Mouse (Mus musculus): ENCODE measurements around the gene Akap2. TPM values are rescaled to one million over a fixed set of nuclear protein-coding genes. Genes with fewer than 3 reads are reported as not detected.

Gene Akap2
- total and polyA plus RNA-seq, 2 experiments from 2014 or later: 11.5 to 37.7 TPM

DNA sequence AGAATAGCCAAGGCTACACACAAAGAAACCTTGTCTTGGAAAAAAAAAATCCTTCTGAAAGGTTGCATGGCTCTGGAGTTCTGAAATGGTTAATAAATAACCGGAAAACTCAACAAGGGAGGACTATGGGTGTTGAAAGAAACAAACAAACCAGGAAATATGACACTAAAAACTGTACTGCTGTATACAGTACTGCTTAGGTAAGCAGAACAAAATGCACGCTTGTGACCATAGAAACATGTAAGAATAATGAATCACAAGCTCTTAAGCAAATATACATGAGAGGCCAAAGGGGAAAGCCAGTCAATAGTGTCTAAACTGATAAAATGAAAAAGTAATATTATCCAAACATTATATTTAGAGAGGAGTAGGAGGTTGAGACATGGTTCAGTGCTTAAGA, 97.9 kb downstream of the Akap2 start:
- no peak for ATAC-seq
- Histone ChIP-seq H3K9ac (replicated peaks; ENCODE audit: low read length) (no peak overlapping the region), H3K27me3 (ENCODE audit: insufficient read depth, low read length) (no peaks in the 10 kb centered on the region), H3K27ac (no peak overlapping the region), H3K4me2 (ENCODE audit: low read depth, low read length) (no peak overlapping the region), H3K4me1 (ENCODE audit: insufficient read depth, low read length) (no peaks in the 10 kb centered on the region), H3K36me3 (ENCODE audit: insufficient read depth, low read length) (no peaks in the 10 kb centered on the region), H3K9me3 (ENCODE audit: low read length) (no peaks in the 10 kb centered on the region), H3K4me3 (ENCODE audit: low read length) (no peak overlapping the region)
- WGBS: 82% methylated on average over 2 of the region's 2 CpGs
- TF ChIP-seq CTCF (IDR thresholded peaks at IDR 0.05; ENCODE audit: low read depth): no peak
- DNase-seq (ENCODE audit: low spot score): no peak

DNA sequence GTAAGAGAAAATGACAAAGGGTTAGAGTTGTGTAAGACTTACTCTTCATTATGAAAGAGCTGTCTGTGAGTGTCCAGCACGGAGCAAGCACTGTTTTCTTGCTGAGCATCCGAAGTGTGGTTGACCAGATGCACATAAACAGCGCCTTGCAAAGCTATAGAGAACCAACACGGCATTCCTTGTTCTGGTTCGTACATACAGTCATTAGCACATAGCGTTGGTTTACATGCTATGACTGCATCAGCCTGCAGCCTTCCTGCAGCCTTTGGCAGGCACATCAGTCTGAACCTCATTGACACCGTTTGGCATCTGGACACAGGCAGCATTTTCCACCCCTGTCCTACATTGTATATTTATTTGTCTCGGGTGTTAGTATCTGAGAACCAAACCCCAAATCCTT, 98.7 kb downstream of the Akap2 start:
- Histone ChIP-seq H3K9ac (replicated peaks; ENCODE audit: low read length) (no peak overlapping the region), H3K36me3 (ENCODE audit: insufficient read depth, low read length) (no peaks in the 10 kb centered on the region), H3K27ac (no peak overlapping the region), H3K4me2 (ENCODE audit: low read depth, low read length) (no peak overlapping the region), H3K4me3 (ENCODE audit: low read length) (no peak overlapping the region), H3K4me1 (ENCODE audit: insufficient read depth, low read length) (no peaks in the 10 kb centered on the region), H3K9me3 (ENCODE audit: low read length) (no peaks in the 10 kb centered on the region), H3K27me3 (ENCODE audit: insufficient read depth, low read length) (no peaks in the 10 kb centered on the region)
- DNase-seq (ENCODE audit: low spot score): no peak
- WGBS: 90% methylated on average over 8 of the region's 8 CpGs
- no peak for TF ChIP-seq CTCF (IDR thresholded peaks at IDR 0.05; ENCODE audit: low read depth)
- ATAC-seq: no peak

DNA sequence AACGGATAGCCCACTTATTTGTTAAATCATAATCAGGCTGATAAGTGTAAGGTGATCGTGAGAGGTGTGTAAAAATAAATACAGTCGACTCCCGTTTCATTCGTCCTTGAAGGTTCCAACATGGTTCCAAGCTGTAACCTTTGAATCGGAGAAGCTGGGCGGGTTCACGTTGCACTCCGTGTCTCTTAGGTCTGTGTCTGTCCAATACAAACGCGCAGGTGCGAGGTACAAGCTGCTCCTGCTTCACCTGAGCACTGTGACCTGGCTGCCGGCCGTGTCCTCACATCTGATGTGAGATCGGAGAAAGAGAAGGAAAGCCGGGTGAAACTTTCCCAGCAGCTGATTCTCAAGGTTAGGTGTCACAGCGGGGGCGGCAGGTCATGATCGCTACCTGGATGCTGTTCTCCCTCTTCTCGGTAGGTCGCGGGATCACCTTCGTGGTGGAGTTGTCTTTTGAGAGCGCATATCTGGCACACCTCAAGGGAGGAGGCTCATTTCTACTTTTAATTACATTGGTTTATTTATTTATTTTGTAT, 103.5 kb downstream of the Akap2 start:
- Histone ChIP-seq H3K4me3 (ENCODE audit: low read length) (no peak overlapping the region), H3K27ac (no peak overlapping the region), H3K36me3 (ENCODE audit: insufficient read depth, low read length) (no peaks in the 10 kb centered on the region), H3K9me3 (ENCODE audit: low read length) (no peaks in the 10 kb centered on the region), H3K4me2 (ENCODE audit: low read depth, low read length) (no peak overlapping the region), H3K27me3 (ENCODE audit: insufficient read depth, low read length) (no peaks in the 10 kb centered on the region), H3K9ac (replicated peaks; ENCODE audit: low read length) (no peak overlapping the region), H3K4me1 (ENCODE audit: insufficient read depth, low read length) (peaks cover 11% of the 10 kb centered on the region; the same call in 1 of the 2 replicates)
- ATAC-seq (no peak), DNase-seq (ENCODE audit: low spot score) (no peak)
- WGBS: 91% methylated on average over 24 of the region's 24 CpGs
- no peak for TF ChIP-seq CTCF (IDR thresholded peaks at IDR 0.05; ENCODE audit: low read depth)

DNA sequence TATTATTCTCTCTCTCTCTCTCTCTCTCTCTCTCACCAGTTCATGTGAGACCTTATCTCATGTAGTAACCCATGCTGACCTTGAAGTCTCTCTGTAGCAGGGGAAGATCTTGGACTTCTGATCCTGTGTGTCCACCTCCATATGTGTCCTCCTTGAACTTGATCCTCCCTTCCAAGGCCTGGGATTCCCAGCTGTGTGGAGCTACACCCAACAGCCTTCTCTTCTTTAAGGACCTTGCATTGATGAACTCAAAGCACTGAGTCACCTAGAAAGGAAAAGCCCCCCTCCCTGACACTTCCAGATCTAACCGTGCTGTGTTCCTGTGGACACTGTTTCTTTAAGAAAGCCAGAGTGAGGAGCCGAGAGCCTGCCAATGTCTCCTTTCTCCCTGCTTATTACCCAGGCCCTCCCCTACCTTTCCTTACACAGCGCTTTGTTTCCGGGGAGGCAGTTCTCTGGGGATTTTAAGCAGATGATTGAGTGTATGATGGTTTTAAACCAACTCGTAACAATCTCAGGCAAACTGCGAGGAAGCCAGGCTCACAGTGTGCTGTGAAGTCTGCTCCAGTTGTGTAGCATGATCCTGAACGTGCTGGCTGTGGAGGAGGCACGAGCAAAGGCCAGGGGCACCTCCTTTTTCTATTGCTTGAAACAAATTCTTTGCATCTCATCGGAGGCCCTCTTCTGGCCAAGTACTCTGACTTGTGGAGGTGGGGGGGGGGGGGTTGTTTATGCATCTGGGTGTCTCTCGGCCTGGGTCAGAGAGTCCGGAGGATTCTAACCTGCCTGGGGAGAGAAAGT, 104.3 kb downstream of the Akap2 start:
- Histone ChIP-seq H3K27ac (peak overlapping the region; percentile 3; the same call in 1 of the 2 replicates), H3K36me3 (ENCODE audit: insufficient read depth, low read length) (no peaks in the 10 kb centered on the region), H3K4me1 (ENCODE audit: insufficient read depth, low read length) (peaks cover 11% of the 10 kb centered on the region; the same call in 1 of the 2 replicates), H3K9ac (replicated peaks; ENCODE audit: low read length) (0 out of 2 replicates have a peak overlapping the region, but pooled peaks have one; percentile 1), H3K4me2 (ENCODE audit: low read depth, low read length) (peak overlapping the region; percentile 38), H3K9me3 (ENCODE audit: low read length) (no peaks in the 10 kb centered on the region), H3K27me3 (ENCODE audit: insufficient read depth, low read length) (no peaks in the 10 kb centered on the region), H3K4me3 (ENCODE audit: low read length) (no peak overlapping the region)
- TF ChIP-seq CTCF (IDR thresholded peaks at IDR 0.05; ENCODE audit: low read depth): no peak
- peak; percentile 73 for ATAC-seq
- peak; percentile 62 for DNase-seq (ENCODE audit: low spot score)
- WGBS: 5% methylated on average over 11 of the region's 11 CpGs

DNA sequence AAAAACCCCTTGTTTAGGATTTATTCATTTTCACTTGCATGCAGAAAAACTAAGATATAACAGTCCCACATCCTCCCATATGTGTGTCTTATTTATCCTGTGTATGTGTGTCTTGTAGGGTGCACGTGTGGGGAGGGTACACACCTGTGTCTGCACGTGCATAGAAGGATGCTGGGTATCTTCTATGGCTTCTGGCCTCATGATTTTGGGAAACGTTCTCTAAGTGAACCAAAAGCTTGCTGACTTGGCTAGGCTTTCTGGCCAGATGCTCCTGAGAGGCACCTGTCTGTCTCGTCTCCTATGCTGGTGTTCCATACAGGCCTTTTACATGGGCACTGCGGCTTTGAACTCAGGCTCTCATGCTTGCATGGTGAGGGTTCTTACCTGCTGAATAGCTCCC, 105.2 kb downstream of the Akap2 start:
- Histone ChIP-seq H3K4me2 (ENCODE audit: low read depth, low read length) (no peak overlapping the region), H3K4me3 (ENCODE audit: low read length) (no peak overlapping the region), H3K9ac (replicated peaks; ENCODE audit: low read length) (no peak overlapping the region), H3K36me3 (ENCODE audit: insufficient read depth, low read length) (no peaks in the 10 kb centered on the region), H3K4me1 (ENCODE audit: insufficient read depth, low read length) (peaks cover 11% of the 10 kb centered on the region; the same call in 1 of the 2 replicates), H3K9me3 (ENCODE audit: low read length) (no peaks in the 10 kb centered on the region), H3K27ac (no peak overlapping the region), H3K27me3 (ENCODE audit: insufficient read depth, low read length) (no peaks in the 10 kb centered on the region)
- WGBS: 80% methylated on average over 5 of the region's 5 CpGs
- DNase-seq (ENCODE audit: low spot score): no peak
- no peak for ATAC-seq
- no peak for TF ChIP-seq CTCF (IDR thresholded peaks at IDR 0.05; ENCODE audit: low read depth)

DNA sequence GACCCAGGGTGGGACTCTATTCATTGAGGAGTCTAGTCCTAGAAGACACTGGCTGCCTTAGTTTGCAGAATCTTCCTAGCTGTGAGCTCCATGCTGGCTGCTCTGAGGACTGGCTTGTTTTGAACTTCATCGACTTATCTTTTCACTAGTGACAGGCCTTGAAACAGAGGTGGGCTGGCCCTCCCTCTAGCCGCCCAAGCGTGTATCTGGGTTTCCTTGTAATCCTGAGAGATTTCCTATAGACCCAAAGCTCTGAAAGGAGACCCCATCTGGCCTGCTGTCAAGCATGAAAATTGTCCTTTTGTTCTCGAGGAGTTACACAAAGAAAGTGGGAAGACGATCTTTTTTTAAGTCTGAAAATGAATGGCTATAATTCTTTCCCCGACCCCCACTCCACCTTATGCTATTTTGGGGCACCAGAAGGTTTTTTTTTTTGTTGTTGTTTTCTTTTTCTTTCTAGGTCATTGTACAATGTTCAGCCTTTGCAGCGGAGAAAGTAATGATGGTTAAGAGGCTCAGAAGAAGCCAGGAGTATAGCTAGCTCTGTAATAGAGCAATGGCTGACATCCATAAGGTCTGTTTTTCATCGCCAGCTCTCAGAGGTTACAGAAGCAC, 107.3 kb downstream of the Akap2 start:
- ATAC-seq (no peak), DNase-seq (ENCODE audit: low spot score) (no peak)
- WGBS: 14% methylated on average over 8 of the region's 8 CpGs

More for the DNA sequence above, 107.3 kb downstream of the Akap2 start:
- Histone ChIP-seq H3K4me3 (ENCODE audit: low read length) (no peak overlapping the region), H3K9me3 (ENCODE audit: low read length) (no peaks in the 10 kb centered on the region), H3K27me3 (ENCODE audit: insufficient read depth, low read length) (no peaks in the 10 kb centered on the region), H3K4me2 (ENCODE audit: low read depth, low read length) (no peak overlapping the region), H3K27ac (no peak overlapping the region), H3K9ac (replicated peaks; ENCODE audit: low read length) (no peak overlapping the region), H3K36me3 (ENCODE audit: insufficient read depth, low read length) (no peaks in the 10 kb centered on the region), H3K4me1 (ENCODE audit: insufficient read depth, low read length) (peaks cover 11% of the 10 kb centered on the region; the same call in 1 of the 2 replicates)
- no peak for TF ChIP-seq CTCF (IDR thresholded peaks at IDR 0.05; ENCODE audit: low read depth)

Data from hindbrain, postnatal 0 days (tissue).